Mouse (Mus musculus) cortical plate, adult 2 months (tissue): ENCODE data around the gene 5430427O19Rik. TPM values are rescaled to one million over a fixed set of nuclear protein-coding genes. Genes with fewer than 3 reads are reported as not detected.

Source experiments
- H3K27ac ChIP-seq: fragments of 200-500 bp; 2 replicates; pipeline ENCODE4 v1.5.1; 2012; ENCODE audit warnings: low read length, control low read depth, inconsistent platforms; ENCODE audit not compliant: insufficient read depth
- H3K4me1 ChIP-seq: fragments of 200-500 bp; 2 replicates; pipeline ENCODE4 v1.6.1; 2011; ENCODE audit warnings: low read length; ENCODE audit not compliant: control insufficient read depth, insufficient read depth
- H3K4me3 ChIP-seq: fragments of 200-500 bp; 2 replicates; pipeline ENCODE4 v1.5.1; 2011; ENCODE audit warnings: mild to moderate bottlenecking, low read length, control low read depth; ENCODE audit not compliant: insufficient read depth
- CTCF ChIP-seq: fragments of 200-500 bp; IDR thresholded peaks from 2 replicates; pipeline ENCODE4 v1.5.1; 2011; ENCODE audit warnings: mild to moderate bottlenecking, control low read depth, low read length; ENCODE audit not compliant: insufficient read depth; ENCODE audit errors: extremely low read depth
- POLR2A ChIP-seq: fragments of 200-500 bp; IDR thresholded peaks from 2 replicates; pipeline ENCODE4 v1.6.1; 2011; ENCODE audit warnings: mild to moderate bottlenecking, low read length, control low read depth; ENCODE audit not compliant: insufficient read depth; ENCODE audit errors: extremely low read depth
- polyA plus RNA-seq: library from polyadenylated mRNA; depleted of rRNA; stranded (reverse); fragments of >200 nt; gene quantifications from 2 replicates; pipeline ENCODE4 v1.2.3, GENCODE M21; 2012; rRNA removed

Gene 5430427O19Rik
- 0.15 and 0.19 TPM in 2 replicates for polyA plus RNA-seq

GRCm38 (mm10) chrX:85869914-85870483 lies at the start of gene 5430427O19Rik:
Gene 5430427O19Rik, plus strand, starts transcription at chrX:85870354.
- Histone ChIP-seq H3K27ac (no peak within 1 kb of the TSS), H3K4me1 (no peaks in the 10 kb centered on the region), H3K4me3 (no peak within 1 kb of the TSS)
- no peak for TF ChIP-seq CTCF
- TF ChIP-seq POLR2A: no peak

GRCm38 (mm10) chrX:85827719-85828453 lies 42.3 kb upstream of the 5430427O19Rik start:
- TF ChIP-seq POLR2A: no peak
- no peak for TF ChIP-seq CTCF
- Histone ChIP-seq H3K4me3 (no peak overlapping the region), H3K4me1 (no peaks in the 10 kb centered on the region), H3K27ac (no peak overlapping the region)

GRCm38 (mm10) chrX:85829000-85829399 lies 41.2 kb upstream of the 5430427O19Rik start:
- no peak for TF ChIP-seq CTCF
- no peak for TF ChIP-seq POLR2A
- H3K4me1 ChIP-seq: no peaks in the 10 kb centered on the region
- no peak overlapping the region for H3K27ac ChIP-seq
- H3K4me3 ChIP-seq: no peak overlapping the region

DNA sequence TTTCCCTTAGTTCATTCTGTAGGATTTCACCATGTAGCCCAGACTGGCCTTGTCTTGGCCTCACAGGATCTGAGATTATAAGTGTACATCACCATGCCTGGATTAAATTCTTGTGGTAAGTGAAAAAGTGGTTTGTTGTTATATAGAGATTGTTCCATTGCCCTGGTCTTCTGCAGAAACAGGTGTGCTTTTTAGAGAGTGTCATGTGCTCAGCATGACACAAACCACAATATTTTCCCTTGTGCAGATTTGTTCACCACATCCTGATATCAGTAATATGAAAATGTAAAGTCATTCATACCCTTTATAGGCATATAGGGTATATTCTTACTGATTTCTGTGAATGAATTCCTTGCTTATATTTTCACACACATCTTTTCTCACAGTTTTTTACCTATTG lies 31.0 kb upstream of the 5430427O19Rik start:
- H3K4me1 ChIP-seq: no peaks in the 10 kb centered on the region
- no peak overlapping the region for H3K27ac ChIP-seq
- TF ChIP-seq CTCF (no peak), POLR2A (no peak)
- H3K4me3 ChIP-seq: no peak overlapping the region

DNA sequence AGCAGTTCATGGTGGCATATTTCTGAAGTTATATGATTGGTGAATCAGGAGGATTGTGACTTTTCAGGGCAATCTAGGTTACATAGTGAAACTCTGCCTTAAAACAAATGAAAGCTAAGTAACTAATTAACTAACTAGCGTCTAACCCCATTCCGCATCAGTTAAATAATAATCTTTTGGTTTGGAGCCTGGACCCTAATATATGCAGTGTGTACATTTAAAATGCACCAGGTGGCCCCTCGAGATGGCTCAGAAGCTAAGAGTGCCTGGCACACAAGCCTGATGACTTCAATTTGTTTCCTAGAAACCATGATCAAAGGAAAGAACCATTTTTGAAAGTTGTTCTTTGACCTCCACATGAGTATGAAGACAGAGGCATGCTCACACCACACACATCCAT lies 14.2 kb upstream of the 5430427O19Rik start:
- Histone ChIP-seq H3K4me1 (no peaks in the 10 kb centered on the region), H3K27ac (no peak overlapping the region), H3K4me3 (no peak overlapping the region)
- TF ChIP-seq CTCF (no peak), POLR2A (no peak)

DNA sequence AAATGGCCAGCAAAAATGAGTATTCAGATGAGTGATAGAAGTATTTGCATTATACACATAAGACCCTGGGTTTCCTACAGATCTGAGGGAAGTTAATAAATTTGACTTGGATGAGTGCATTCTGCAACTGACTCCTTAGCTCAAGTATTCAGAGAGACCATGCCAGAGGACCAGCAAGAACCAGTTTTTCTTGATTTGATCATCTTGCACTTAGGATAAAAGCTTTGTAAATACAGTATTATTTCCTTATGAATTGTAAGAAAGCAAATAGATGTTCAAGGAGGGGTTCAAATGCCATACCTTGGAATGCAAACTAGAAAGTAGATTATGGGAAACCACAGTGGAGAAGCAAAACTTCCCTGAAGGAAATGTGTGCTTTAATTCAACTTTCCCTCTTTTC lies 13.0 kb upstream of the 5430427O19Rik start:
- no peak overlapping the region for H3K4me3 ChIP-seq
- no peaks in the 10 kb centered on the region for H3K4me1 ChIP-seq
- TF ChIP-seq POLR2A (no peak), CTCF (no peak)
- no peak overlapping the region for H3K27ac ChIP-seq

DNA sequence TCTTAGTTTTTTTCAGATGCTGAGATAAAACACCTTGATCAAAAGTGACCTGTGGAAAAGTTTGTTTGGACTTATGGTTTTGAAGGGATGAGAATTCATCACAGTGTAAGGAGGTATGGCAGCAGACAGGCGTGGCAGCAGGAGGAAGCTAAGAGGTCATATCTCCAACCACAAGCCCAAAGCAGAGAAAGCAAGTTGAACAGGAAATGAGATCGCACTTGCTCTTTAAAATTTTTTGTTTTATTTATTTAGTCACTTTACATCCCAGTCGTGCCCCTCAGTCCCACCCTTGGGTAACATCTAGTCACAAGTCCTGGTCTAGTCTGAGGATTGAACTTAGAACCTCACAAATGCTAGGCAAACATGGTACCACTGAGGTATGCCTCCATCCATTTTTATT lies 2.1 kb upstream of the 5430427O19Rik start:
- H3K27ac ChIP-seq: no peak overlapping the region
- no peaks in the 10 kb centered on the region for H3K4me1 ChIP-seq
- TF ChIP-seq CTCF (no peak), POLR2A (no peak)
- no peak overlapping the region for H3K4me3 ChIP-seq

- Histone ChIP-seq H3K4me3 (no peak overlapping the region), H3K4me1 (no peaks in the 10 kb centered on the region), H3K27ac (no peak overlapping the region)
- TF ChIP-seq CTCF: no peak
- TF ChIP-seq POLR2A: no peak
Measured at GRCm38 (mm10) chrX:85871371-85872056, 1.4 kb downstream of the 5430427O19Rik start.

GRCm38 (mm10) chrX:85874367-85874766 lies 4.2 kb downstream of the 5430427O19Rik start:
- no peak overlapping the region for H3K4me3 ChIP-seq
- TF ChIP-seq POLR2A: no peak
- no peak for TF ChIP-seq CTCF
- no peak overlapping the region for H3K27ac ChIP-seq
- H3K4me1 ChIP-seq: no peaks in the 10 kb centered on the region
